Mouse (Mus musculus) brain, adult 2 months (tissue): ENCODE measurements at regions not wholly inside any gene's neighbourhood (a gene's known extent, or its start where the extent isn't known, plus 50 kb on each side); places are given as distances from the start of the nearest gene placed in this dataset.

Experiments used
- DNase-seq: peaks from one replicate; pipeline ENCODE4 v3.0.0; 2011; ENCODE audit warnings: low read depth, low spot score

GRCm38 (mm10) chr8:101366722-101367121 is 1418.7 kb downstream of the Cdh11 start:
- peak; percentile 35 for DNase-seq

GRCm38 (mm10) chr8:101350848-101351247 is 1434.6 kb downstream of the Cdh11 start:
- no peak for DNase-seq

GRCm38 (mm10) chr8:101349736-101350135 is 1435.7 kb downstream of the Cdh11 start:
- no peak for DNase-seq

- DNase-seq = peak; percentile 6
Observed at GRCm38 (mm10) chr8:101329290-101329689, 1456.2 kb downstream of the Cdh11 start.

- DNase-seq = no peak
Observed at GRCm38 (mm10) chr8:101328780-101329179, 1456.7 kb downstream of the Cdh11 start.

- no peak for DNase-seq
Observed at GRCm38 (mm10) chr8:101298571-101298970, 1486.9 kb downstream of the Cdh11 start.

- DNase-seq = no peak
Observed at GRCm38 (mm10) chr8:101290031-101290430, 1495.4 kb downstream of the Cdh11 start.

GRCm38 (mm10) chr8:101242632-101243031 is 1542.8 kb downstream of the Cdh11 start:
- no peak for DNase-seq

- peak; percentile 51 for DNase-seq
Observed at GRCm38 (mm10) chr8:101241854-101242253, 1543.6 kb downstream of the Cdh11 start.

GRCm38 (mm10) chr8:101197986-101198385 is 1587.5 kb downstream of the Cdh11 start:
- DNase-seq = no peak

GRCm38 (mm10) chr8:101196740-101197139 is 1588.7 kb downstream of the Cdh11 start:
- no peak for DNase-seq

- no peak for DNase-seq
Observed at GRCm38 (mm10) chr8:101188566-101188965, 1596.9 kb downstream of the Cdh11 start.

- peak; percentile 15 for DNase-seq
Observed at GRCm38 (mm10) chr8:101154923-101155322, 1630.5 kb downstream of the Cdh11 start.
